Mouse (Mus musculus): ENCODE results near the gene Cbl. TPM values are rescaled to one million over a fixed set of nuclear protein-coding genes. Genes with fewer than 3 reads are reported as not detected.
A peak's percentile ranks its signal among the peaks of the same experiment; 100 is the strongest.
"Not testable (repeated sequence)": the region's sequence is repeated elsewhere in the genome, so short reads cannot be mapped to it uniquely, and the experiment has no call there.

Gene Cbl
- polyA plus RNA-seq, 1 experiment from 2014 or later = 17.6 TPM

DNA sequence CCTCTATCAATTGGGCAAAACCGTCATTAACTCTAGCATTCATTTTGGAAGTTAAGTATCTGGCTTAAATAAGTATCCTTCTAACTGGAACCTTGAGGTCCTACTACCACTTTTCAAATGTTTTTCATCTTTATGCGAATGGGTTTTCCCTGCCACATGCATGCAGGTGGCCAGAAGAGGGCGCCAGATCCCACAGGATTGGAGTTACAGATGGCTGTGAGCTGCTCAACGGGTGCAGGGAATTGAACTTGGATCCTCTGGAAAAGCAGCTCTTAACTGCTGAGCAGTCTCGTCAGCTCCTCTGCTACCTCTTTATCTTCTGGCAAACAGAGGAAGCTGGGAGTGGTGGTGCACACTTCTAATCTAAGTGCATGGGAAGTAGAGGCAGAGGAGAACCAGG lies 114.8 kb downstream of the Cbl start:
- 55% methylated on average over 5 of the region's 5 CpGs for WGBS
- Histone ChIP-seq H3K27ac (ENCODE audit: low read length) (no peak overlapping the region), H3K4me3 (ENCODE audit: low read length) (no peak overlapping the region), H3K36me3 (ENCODE audit: insufficient read depth, low read length) (no peaks in the 10 kb centered on the region), H3K27me3 (ENCODE audit: insufficient read depth, low read length) (no peaks in the 10 kb centered on the region), H3K9ac (replicated peaks; ENCODE audit: low read length) (no peak overlapping the region), H3K4me1 (ENCODE audit: insufficient read depth, low read length) (no peaks in the 10 kb centered on the region), H3K4me2 (replicated peaks; ENCODE audit: low read depth, low read length) (no peak overlapping the region), H3K9me3 (ENCODE audit: low read length) (no peaks in the 10 kb centered on the region)
- ATAC-seq (ENCODE audit: low FRiP score, low TSS enrichment) = no peak

- peaks cover 4% of the 10 kb centered on the region; the same call in 1 of the 2 replicates for H3K4me1 ChIP-seq (ENCODE audit: insufficient read depth, low read length)
- H3K27me3 ChIP-seq (ENCODE audit: insufficient read depth, low read length) = no peaks in the 10 kb centered on the region
- no peaks in the 10 kb centered on the region for H3K9me3 ChIP-seq (ENCODE audit: low read length)
- no peak overlapping the region for H3K9ac ChIP-seq (replicated peaks; ENCODE audit: low read length)
- no peaks in the 10 kb centered on the region for H3K36me3 ChIP-seq (ENCODE audit: insufficient read depth, low read length)
- no peak overlapping the region for H3K27ac ChIP-seq (ENCODE audit: low read length)
- 90% methylated on average over 4 of the region's 4 CpGs for WGBS
- ATAC-seq (ENCODE audit: low FRiP score, low TSS enrichment) = no peak
- no peak overlapping the region for H3K4me2 ChIP-seq (replicated peaks; ENCODE audit: low read depth, low read length)
- H3K4me3 ChIP-seq (ENCODE audit: low read length) = no peak overlapping the region
Observed at GRCm38 (mm10) chr9:44116182-44116581, 117.7 kb downstream of the Cbl start.

DNA sequence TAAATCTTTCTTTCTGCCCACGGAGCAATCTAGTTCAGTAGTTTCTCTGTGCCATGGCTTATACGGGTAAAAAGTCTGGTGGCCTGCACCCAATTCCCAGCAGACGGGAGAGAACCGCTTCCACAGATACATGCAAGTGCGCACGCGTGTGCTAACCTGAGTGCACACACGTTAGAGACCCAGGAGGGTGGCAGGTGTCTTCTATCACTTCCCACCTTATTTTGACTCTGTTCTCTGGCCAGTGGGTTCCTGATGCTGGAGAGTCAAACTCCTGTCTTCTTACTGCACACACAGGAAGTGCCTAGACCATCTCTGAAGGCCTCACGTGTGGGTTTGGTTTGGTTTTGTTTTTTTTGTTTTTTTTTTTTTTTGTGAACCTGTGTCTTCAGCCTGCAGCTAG lies 118.2 kb downstream of the Cbl start:
- Histone ChIP-seq H3K27me3 (ENCODE audit: insufficient read depth, low read length) (no peaks in the 10 kb centered on the region), H3K9me3 (ENCODE audit: low read length) (no peaks in the 10 kb centered on the region), H3K4me3 (ENCODE audit: low read length) (no peak overlapping the region), H3K4me2 (replicated peaks; ENCODE audit: low read depth, low read length) (no peak overlapping the region), H3K27ac (ENCODE audit: low read length) (no peak overlapping the region), H3K9ac (replicated peaks; ENCODE audit: low read length) (no peak overlapping the region), H3K36me3 (ENCODE audit: insufficient read depth, low read length) (no peaks in the 10 kb centered on the region), H3K4me1 (ENCODE audit: insufficient read depth, low read length) (peaks cover 7% of the 10 kb centered on the region)
- WGBS = 85% methylated on average over 9 of the region's 9 CpGs
- no peak for ATAC-seq (ENCODE audit: low FRiP score, low TSS enrichment)

DNA sequence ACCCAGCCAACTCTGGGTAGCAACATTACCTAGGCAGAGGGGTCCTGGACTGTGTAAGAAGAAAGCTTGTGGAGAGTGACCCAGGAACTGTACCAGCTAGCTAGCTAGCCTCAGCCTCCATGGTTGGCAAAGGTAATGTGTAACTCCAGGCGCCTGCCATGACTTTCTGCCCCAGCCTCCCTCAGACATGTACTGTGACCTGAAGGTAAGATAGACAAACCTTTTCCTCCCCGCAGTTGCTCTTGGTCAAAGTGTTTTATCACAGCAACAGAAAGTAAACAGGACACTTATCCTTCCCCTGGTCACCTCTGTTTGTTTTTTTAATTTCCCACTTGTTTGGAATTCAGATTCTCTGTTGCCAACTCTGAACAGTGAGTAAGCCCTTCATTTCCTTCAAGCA lies 119.4 kb downstream of the Cbl start:
- ATAC-seq (ENCODE audit: low FRiP score, low TSS enrichment) = no peak
- peaks cover 18% of the 10 kb centered on the region for H3K4me1 ChIP-seq (ENCODE audit: insufficient read depth, low read length)
- no peaks in the 10 kb centered on the region for H3K27me3 ChIP-seq (ENCODE audit: insufficient read depth, low read length)
- no peak overlapping the region for H3K4me3 ChIP-seq (ENCODE audit: low read length)
- no peak overlapping the region for H3K27ac ChIP-seq (ENCODE audit: low read length)
- H3K9ac ChIP-seq (replicated peaks; ENCODE audit: low read length) = no peak overlapping the region
- H3K36me3 ChIP-seq (ENCODE audit: insufficient read depth, low read length) = peaks cover 6% of the 10 kb centered on the region
- 88% methylated on average over 2 of the region's 2 CpGs for WGBS
- no peaks in the 10 kb centered on the region for H3K9me3 ChIP-seq (ENCODE audit: low read length)
- no peak overlapping the region for H3K4me2 ChIP-seq (replicated peaks; ENCODE audit: low read depth, low read length)

DNA sequence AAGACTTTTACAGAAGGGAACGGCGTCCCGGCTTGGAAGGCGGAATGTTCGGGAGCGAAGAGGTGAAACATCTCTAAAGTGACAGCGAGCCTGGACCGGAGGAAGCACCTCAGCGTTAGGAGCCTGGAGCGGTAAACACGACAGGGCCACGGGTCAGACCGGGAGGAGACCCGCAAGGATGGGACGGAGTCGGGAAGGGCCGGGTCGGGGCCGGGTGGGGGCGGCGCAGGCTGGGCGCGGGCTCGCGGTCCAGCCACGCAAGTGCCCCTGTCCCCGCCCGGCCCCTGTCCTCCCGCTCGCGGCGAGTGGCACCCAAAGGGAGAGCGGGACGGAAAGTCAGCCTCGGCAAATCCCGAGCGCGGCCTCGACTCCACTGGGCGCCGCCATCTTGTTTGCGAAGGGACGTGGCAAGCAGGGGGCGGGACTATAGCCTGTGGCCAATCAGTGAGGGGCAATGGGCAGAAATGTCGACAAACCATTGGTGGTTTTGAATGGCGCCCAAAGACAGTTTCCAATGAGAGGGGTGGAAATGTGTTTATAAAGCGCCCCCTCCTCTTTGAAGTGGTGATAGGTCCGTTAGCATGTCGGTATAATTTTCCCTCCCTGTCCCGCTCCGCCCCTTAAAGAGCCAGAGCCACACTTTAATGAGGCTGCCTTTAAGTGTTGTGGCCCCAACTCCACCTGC lies 120.6 kb downstream of the Cbl start, which contains the start of the genes Gm49380 and Rnf26:
TSS of gene Gm49380 (minus strand) at position 396 of the 685 bp plus-strand sequence.
TSS of gene Rnf26 (minus strand) at position 413 of the 685 bp plus-strand sequence.
- under 1% methylated on average over 51 of the region's 51 CpGs for WGBS
- Histone ChIP-seq H3K4me3 (ENCODE audit: low read length) (peak within 1 kb of the TSS; percentile 83), H3K9me3 (ENCODE audit: low read length) (no peaks in the 10 kb centered on the region), H3K9ac (replicated peaks; ENCODE audit: low read length) (peak within 1 kb of the TSS; percentile 90), H3K4me1 (ENCODE audit: insufficient read depth, low read length) (peaks cover 30% of the 10 kb centered on the region), H3K36me3 (ENCODE audit: insufficient read depth, low read length) (peaks cover 6% of the 10 kb centered on the region), H3K27ac (ENCODE audit: low read length) (peak within 1 kb of the TSS; percentile 82), H3K27me3 (ENCODE audit: insufficient read depth, low read length) (no peaks in the 10 kb centered on the region), H3K4me2 (replicated peaks; ENCODE audit: low read depth, low read length) (peak within 1 kb of the TSS; percentile 52)
- peak; percentile 94 for ATAC-seq (ENCODE audit: low FRiP score, low TSS enrichment)

DNA sequence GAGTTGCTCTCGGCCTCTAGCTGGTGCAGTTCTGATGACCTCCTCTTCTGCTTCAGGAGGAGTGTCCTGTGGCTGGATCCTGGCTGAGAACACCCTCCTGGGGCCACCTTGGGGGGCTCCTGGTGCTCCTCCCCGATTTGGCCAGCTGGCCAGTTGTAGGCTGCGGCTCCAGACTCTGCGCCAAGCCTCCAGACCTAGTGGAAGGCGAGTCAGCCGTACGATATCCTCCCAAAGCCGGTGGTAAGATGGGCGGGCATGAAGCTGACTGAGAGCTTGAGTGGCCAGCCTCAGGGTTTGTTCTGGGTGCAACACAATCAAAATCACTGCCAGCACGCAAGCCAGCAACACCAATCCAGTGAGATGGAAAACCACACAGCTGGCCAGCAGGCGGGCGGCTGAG lies 121.9 kb downstream of the Cbl start:
- H3K36me3 ChIP-seq (ENCODE audit: insufficient read depth, low read length); H3K9me3 ChIP-seq (ENCODE audit: low read length); ATAC-seq (ENCODE audit: low FRiP score, low TSS enrichment); H3K27me3 ChIP-seq (ENCODE audit: insufficient read depth, low read length); H3K27ac ChIP-seq (ENCODE audit: low read length); H3K9ac ChIP-seq (replicated peaks; ENCODE audit: low read length): not testable (repeated sequence)
- Histone ChIP-seq H3K4me3 (ENCODE audit: low read length) (peak overlapping the region; percentile 83; the same call in 1 of the 2 replicates), H3K4me1 (ENCODE audit: insufficient read depth, low read length) (peaks cover 44% of the 10 kb centered on the region), H3K4me2 (replicated peaks; ENCODE audit: low read depth, low read length) (peak overlapping the region; percentile 52)
- 49% methylated on average over 10 of the region's 12 CpGs for WGBS

- Histone ChIP-seq H3K9ac (replicated peaks; ENCODE audit: low read length) (peak overlapping the region; percentile 48), H3K36me3 (ENCODE audit: insufficient read depth, low read length) (peaks cover 17% of the 10 kb centered on the region), H3K9me3 (ENCODE audit: low read length) (no peaks in the 10 kb centered on the region), H3K4me1 (ENCODE audit: insufficient read depth, low read length) (peaks cover 57% of the 10 kb centered on the region), H3K4me2 (replicated peaks; ENCODE audit: low read depth, low read length) (peak overlapping the region; percentile 47), H3K27me3 (ENCODE audit: insufficient read depth, low read length) (no peaks in the 10 kb centered on the region), H3K27ac (ENCODE audit: low read length) (0 out of 2 replicates have a peak overlapping the region, but pooled peaks have one; percentile 4), H3K4me3 (ENCODE audit: low read length) (peak overlapping the region; percentile 22)
- WGBS = 21% methylated on average over 9 of the region's 9 CpGs
- no peak for ATAC-seq (ENCODE audit: low FRiP score, low TSS enrichment)
Observed at GRCm38 (mm10) chr9:44109360-44110095, 124.3 kb downstream of the Cbl start.

GRCm38 (mm10) chr9:44108269-44109055 lies 125.4 kb downstream of the Cbl start:
- peaks cover 57% of the 10 kb centered on the region for H3K4me1 ChIP-seq (ENCODE audit: insufficient read depth, low read length)
- 76% methylated on average over 31 of the region's 31 CpGs for WGBS
- H3K4me2 ChIP-seq (replicated peaks; ENCODE audit: low read depth, low read length) = peak overlapping the region; percentile 47; the same call in 1 of the 2 replicates
- peaks cover 17% of the 10 kb centered on the region for H3K36me3 ChIP-seq (ENCODE audit: insufficient read depth, low read length)
- H3K27ac ChIP-seq (ENCODE audit: low read length) = peak overlapping the region; percentile 84; the same call in 1 of the 2 replicates
- 0 out of 2 replicates have a peak overlapping the region, but pooled peaks have one; percentile 28 for H3K4me3 ChIP-seq (ENCODE audit: low read length)
- no peak for ATAC-seq (ENCODE audit: low FRiP score, low TSS enrichment)
- no peaks in the 10 kb centered on the region for H3K27me3 ChIP-seq (ENCODE audit: insufficient read depth, low read length)
- no peaks in the 10 kb centered on the region for H3K9me3 ChIP-seq (ENCODE audit: low read length)
- H3K9ac ChIP-seq (replicated peaks; ENCODE audit: low read length) = peak overlapping the region; percentile 43

- Histone ChIP-seq H3K27me3 (ENCODE audit: insufficient read depth, low read length) (no peaks in the 10 kb centered on the region), H3K9ac (replicated peaks; ENCODE audit: low read length) (peak overlapping the region; percentile 39), H3K27ac (ENCODE audit: low read length) (peak overlapping the region; percentile 84), H3K9me3 (ENCODE audit: low read length) (no peaks in the 10 kb centered on the region), H3K4me1 (ENCODE audit: insufficient read depth, low read length) (peaks cover 57% of the 10 kb centered on the region), H3K4me3 (ENCODE audit: low read length) (peak overlapping the region; percentile 28), H3K4me2 (replicated peaks; ENCODE audit: low read depth, low read length) (peak overlapping the region; percentile 46), H3K36me3 (ENCODE audit: insufficient read depth, low read length) (peaks cover 17% of the 10 kb centered on the region)
- WGBS = 31% methylated on average over 25 of the region's 25 CpGs
- peak; percentile 10 for ATAC-seq (ENCODE audit: low FRiP score, low TSS enrichment)
Observed at GRCm38 (mm10) chr9:44107557-44108179, 126.2 kb downstream of the Cbl start.

All from kidney, embryonic 16.5 days (tissue).